Mouse (Mus musculus): Measurements from ENCODE around the gene Grid1. TPM values are rescaled to one million over a fixed set of nuclear protein-coding genes. Genes with fewer than 3 reads are reported as not detected.

The Grid1 gene
- polyA plus RNA-seq, 1 experiment, result not detected

DNA sequence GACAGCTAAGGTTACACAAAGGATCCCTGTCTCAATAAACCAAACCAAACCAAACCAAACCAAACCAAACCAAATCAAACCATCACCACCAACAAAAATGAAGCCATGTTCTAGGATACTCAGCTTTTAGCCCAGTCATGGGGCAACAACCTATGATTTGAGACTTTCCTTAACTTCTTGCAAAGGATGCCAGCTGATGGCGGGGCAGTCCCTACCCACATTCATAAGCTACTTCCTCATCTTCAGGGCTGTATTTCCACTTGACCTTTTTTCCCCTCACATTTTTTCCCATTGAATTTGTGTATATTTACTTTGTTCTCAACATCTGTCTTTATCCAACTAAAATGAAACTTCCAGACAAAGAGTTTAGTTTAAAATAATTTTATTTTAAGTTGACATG is 135.8 kb downstream of the Grid1 start:
- Histone ChIP-seq H3K27me3 (ENCODE audit: control insufficient read depth, insufficient read depth, low read length) (no peaks in the 10 kb centered on the region), H3K36me3 (ENCODE audit: control insufficient read depth, insufficient read depth, low read length) (no peaks in the 10 kb centered on the region), H3K27ac (ENCODE audit: insufficient read depth, low read depth, low read length) (no peak overlapping the region), H3K4me3 (ENCODE audit: low read depth, low read length) (no peak overlapping the region), H3K4me1 (ENCODE audit: control insufficient read depth, insufficient read depth, insufficient read length, low read length) (no peaks in the 10 kb centered on the region)
- WGBS, result 73% methylated on average over 1 of the region's 1 CpGs
- TF ChIP-seq CTCF (IDR thresholded peaks at IDR 0.05; ENCODE audit: extremely low read depth, insufficient read length, insufficient replicate concordance, low read depth, low read length) (no peak), POLR2A (IDR thresholded peaks at IDR 0.05; ENCODE audit: low read depth, low read length) (no peak)

- no peak overlapping the region for H3K4me3 ChIP-seq (ENCODE audit: low read depth, low read length)
- H3K36me3 ChIP-seq (ENCODE audit: control insufficient read depth, insufficient read depth, low read length), result no peaks in the 10 kb centered on the region
- no peaks in the 10 kb centered on the region for H3K4me1 ChIP-seq (ENCODE audit: control insufficient read depth, insufficient read depth, insufficient read length, low read length)
- WGBS, result 73% methylated on average over 6 of the region's 6 CpGs
- no peak overlapping the region for H3K27ac ChIP-seq (ENCODE audit: insufficient read depth, low read depth, low read length)
- H3K27me3 ChIP-seq (ENCODE audit: control insufficient read depth, insufficient read depth, low read length), result no peaks in the 10 kb centered on the region
- TF ChIP-seq POLR2A (IDR thresholded peaks at IDR 0.05; ENCODE audit: low read depth, low read length) (no peak), CTCF (IDR thresholded peaks at IDR 0.05; ENCODE audit: extremely low read depth, insufficient read length, insufficient replicate concordance, low read depth, low read length) (no peak)
Measured at GRCm38 (mm10) chr14:34960227-34960626, 140.3 kb downstream of the Grid1 start.

- no peak overlapping the region for H3K4me3 ChIP-seq (ENCODE audit: low read depth, low read length)
- TF ChIP-seq CTCF (IDR thresholded peaks at IDR 0.05; ENCODE audit: extremely low read depth, insufficient read length, insufficient replicate concordance, low read depth, low read length), result no peak
- H3K27me3 ChIP-seq (ENCODE audit: control insufficient read depth, insufficient read depth, low read length), result no peaks in the 10 kb centered on the region
- no peak overlapping the region for H3K27ac ChIP-seq (ENCODE audit: insufficient read depth, low read depth, low read length)
- 81% methylated on average over 4 of the region's 4 CpGs for WGBS
- no peaks in the 10 kb centered on the region for H3K36me3 ChIP-seq (ENCODE audit: control insufficient read depth, insufficient read depth, low read length)
- H3K4me1 ChIP-seq (ENCODE audit: control insufficient read depth, insufficient read depth, insufficient read length, low read length), result no peaks in the 10 kb centered on the region
Measured at GRCm38 (mm10) chr14:34963616-34964168, 143.8 kb downstream of the Grid1 start.

GRCm38 (mm10) chr14:34969102-34969819 is 149.4 kb downstream of the Grid1 start:
- H3K4me1 ChIP-seq (ENCODE audit: control insufficient read depth, insufficient read depth, insufficient read length, low read length), result no peaks in the 10 kb centered on the region
- no peaks in the 10 kb centered on the region for H3K27me3 ChIP-seq (ENCODE audit: control insufficient read depth, insufficient read depth, low read length)
- H3K27ac ChIP-seq (ENCODE audit: insufficient read depth, low read depth, low read length), result no peak overlapping the region
- TF ChIP-seq CTCF (IDR thresholded peaks at IDR 0.05; ENCODE audit: extremely low read depth, insufficient read length, insufficient replicate concordance, low read depth, low read length), result no peak
- TF ChIP-seq POLR2A (IDR thresholded peaks at IDR 0.05; ENCODE audit: low read depth, low read length), result no peak
- 49% methylated on average over 6 of the region's 6 CpGs for WGBS
- H3K4me3 ChIP-seq (ENCODE audit: low read depth, low read length), result no peak overlapping the region
- no peaks in the 10 kb centered on the region for H3K36me3 ChIP-seq (ENCODE audit: control insufficient read depth, insufficient read depth, low read length)

GRCm38 (mm10) chr14:34972930-34973329 is 153.0 kb downstream of the Grid1 start:
- H3K36me3 ChIP-seq (ENCODE audit: control insufficient read depth, insufficient read depth, low read length), result no peaks in the 10 kb centered on the region
- no peak for TF ChIP-seq CTCF (IDR thresholded peaks at IDR 0.05; ENCODE audit: extremely low read depth, insufficient read length, insufficient replicate concordance, low read depth, low read length)
- no peak for TF ChIP-seq POLR2A (IDR thresholded peaks at IDR 0.05; ENCODE audit: low read depth, low read length)
- no peaks in the 10 kb centered on the region for H3K27me3 ChIP-seq (ENCODE audit: control insufficient read depth, insufficient read depth, low read length)
- WGBS, result 68% methylated on average over 3 of the region's 3 CpGs
- no peak overlapping the region for H3K4me3 ChIP-seq (ENCODE audit: low read depth, low read length)
- H3K4me1 ChIP-seq (ENCODE audit: control insufficient read depth, insufficient read depth, insufficient read length, low read length), result no peaks in the 10 kb centered on the region
- no peak overlapping the region for H3K27ac ChIP-seq (ENCODE audit: insufficient read depth, low read depth, low read length)

DNA sequence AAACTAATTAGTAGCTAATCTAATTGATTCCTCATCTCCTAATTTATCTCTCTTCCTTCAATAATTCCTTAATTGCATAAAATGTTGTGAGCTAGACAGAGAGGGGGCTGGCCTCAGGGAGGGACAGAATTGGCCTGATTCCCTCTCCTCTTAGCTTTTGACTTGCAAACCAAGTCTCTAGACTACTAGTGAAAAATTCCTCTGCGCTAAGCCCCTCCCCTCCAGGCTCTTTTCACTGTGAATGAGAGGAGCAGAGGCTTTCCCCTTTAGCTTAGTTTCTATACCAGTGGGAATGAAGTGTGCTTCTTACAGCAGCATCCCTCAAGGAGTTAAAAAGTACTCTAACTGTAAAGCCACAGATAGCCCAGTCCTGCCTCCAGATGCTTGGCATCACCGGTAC is 160.8 kb downstream of the Grid1 start:
- no peaks in the 10 kb centered on the region for H3K4me1 ChIP-seq (ENCODE audit: control insufficient read depth, insufficient read depth, insufficient read length, low read length)
- no peaks in the 10 kb centered on the region for H3K36me3 ChIP-seq (ENCODE audit: control insufficient read depth, insufficient read depth, low read length)
- no peak overlapping the region for H3K4me3 ChIP-seq (ENCODE audit: low read depth, low read length)
- TF ChIP-seq CTCF (IDR thresholded peaks at IDR 0.05; ENCODE audit: extremely low read depth, insufficient read length, insufficient replicate concordance, low read depth, low read length) (no peak), POLR2A (IDR thresholded peaks at IDR 0.05; ENCODE audit: low read depth, low read length) (no peak)
- H3K27me3 ChIP-seq (ENCODE audit: control insufficient read depth, insufficient read depth, low read length), result no peaks in the 10 kb centered on the region
- H3K27ac ChIP-seq (ENCODE audit: insufficient read depth, low read depth, low read length), result no peak overlapping the region
- 31% methylated on average over 2 of the region's 2 CpGs for WGBS

GRCm38 (mm10) chr14:34989131-34989530 is 169.2 kb downstream of the Grid1 start:
- Histone ChIP-seq H3K4me1 (ENCODE audit: control insufficient read depth, insufficient read depth, insufficient read length, low read length) (no peaks in the 10 kb centered on the region), H3K36me3 (ENCODE audit: control insufficient read depth, insufficient read depth, low read length) (no peaks in the 10 kb centered on the region), H3K27me3 (ENCODE audit: control insufficient read depth, insufficient read depth, low read length) (no peaks in the 10 kb centered on the region), H3K4me3 (ENCODE audit: low read depth, low read length) (no peak overlapping the region), H3K27ac (ENCODE audit: insufficient read depth, low read depth, low read length) (no peak overlapping the region)
- WGBS, result 71% methylated on average over 5 of the region's 5 CpGs
- no peak for TF ChIP-seq POLR2A (IDR thresholded peaks at IDR 0.05; ENCODE audit: low read depth, low read length)
- no peak for TF ChIP-seq CTCF (IDR thresholded peaks at IDR 0.05; ENCODE audit: extremely low read depth, insufficient read length, insufficient replicate concordance, low read depth, low read length)
